Mouse (Mus musculus): ENCODE measurements around the gene Xylb. TPM values are rescaled to one million over a fixed set of nuclear protein-coding genes. Genes with fewer than 3 reads are reported as not detected.

The Xylb gene
- polyA plus RNA-seq, 1 experiment from 2014 or later: 8.2 TPM

DNA sequence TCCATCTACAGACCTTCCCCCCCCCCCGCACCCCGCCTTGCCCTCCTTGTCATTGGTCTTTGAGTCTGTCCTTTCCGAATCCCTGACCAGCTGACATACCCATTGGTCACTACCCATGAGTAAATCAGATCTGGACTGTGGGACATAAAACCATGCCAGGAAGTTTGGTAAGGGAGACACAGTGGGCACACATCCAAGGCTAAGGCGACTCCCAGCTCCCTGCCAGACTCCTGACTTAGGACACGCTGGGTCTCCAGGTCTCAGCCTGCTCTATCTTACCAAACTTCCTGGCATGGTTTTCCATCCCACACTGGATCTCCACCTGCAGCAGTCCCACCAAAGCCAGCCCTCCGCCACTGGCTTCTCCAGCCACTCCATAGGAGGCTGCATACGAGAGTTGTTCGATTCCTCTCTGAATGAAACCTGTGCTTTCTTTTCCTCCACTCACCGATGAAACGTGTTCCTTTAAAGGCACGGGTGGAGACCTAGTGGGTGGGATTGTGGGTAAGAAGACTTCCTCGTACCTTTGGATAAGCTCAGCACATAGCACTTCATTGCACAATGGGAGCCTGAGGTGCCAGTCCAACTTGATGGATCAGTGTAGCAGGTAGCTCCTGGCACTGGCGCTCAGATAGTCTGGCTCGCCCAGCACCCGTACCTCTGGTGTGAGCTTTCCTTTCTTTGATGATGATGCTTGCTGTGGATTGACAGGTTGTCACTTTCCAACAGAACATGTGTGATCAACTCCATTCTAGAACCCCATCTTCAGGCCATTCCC lies 26.8 kb upstream of the Xylb start:
- Histone ChIP-seq H3K9me3 (ENCODE audit: low read length) (no peaks in the 10 kb centered on the region), H3K27me3 (ENCODE audit: insufficient read depth, low read length) (no peaks in the 10 kb centered on the region), H3K4me2 (ENCODE audit: low read depth, low read length) (no peak overlapping the region), H3K36me3 (replicated peaks; ENCODE audit: insufficient read depth, low read length) (no peaks in the 10 kb centered on the region), H3K4me3 (ENCODE audit: low read depth, low read length) (no peak overlapping the region), H3K4me1 (ENCODE audit: insufficient read depth) (peaks cover 5% of the 10 kb centered on the region; the same call in 1 of the 2 replicates), H3K27ac (ENCODE audit: low read depth) (no peak overlapping the region), H3K9ac (replicated peaks) (no peak overlapping the region)
- ATAC-seq: no peak
- TF ChIP-seq CTCF (IDR thresholded peaks at IDR 0.05; ENCODE audit: low read depth) (no peak), EP300 (IDR thresholded peaks at IDR 0.05; ENCODE audit: low read depth) (no peak)
- 81% methylated on average over 15 of the region's 15 CpGs for WGBS (ENCODE audit: insufficient replicate concordance)
- no peak for DNase-seq

DNA sequence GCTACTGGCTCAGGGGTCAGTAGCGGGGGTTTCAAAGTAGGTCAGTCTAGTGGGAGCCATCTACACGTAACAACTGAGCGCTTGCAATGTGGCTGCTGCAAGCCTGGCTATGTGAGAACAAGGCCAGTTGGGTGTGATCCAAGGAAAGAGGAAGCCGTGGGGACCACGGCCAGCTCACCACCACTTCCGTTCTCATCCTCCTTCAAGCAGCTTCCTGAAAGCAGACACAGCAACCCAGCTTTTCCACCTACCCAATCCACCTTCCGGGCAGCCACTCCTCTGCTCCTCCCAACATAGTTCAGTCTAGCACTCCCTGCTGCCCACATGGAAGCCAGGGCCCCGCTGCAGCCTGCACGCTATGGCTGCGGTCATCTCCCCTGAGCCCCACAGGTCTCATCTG lies 22.9 kb upstream of the Xylb start:
- H3K9ac ChIP-seq (replicated peaks): no peak overlapping the region
- 19% methylated on average over 10 of the region's 10 CpGs for WGBS (ENCODE audit: insufficient replicate concordance)

DNA sequence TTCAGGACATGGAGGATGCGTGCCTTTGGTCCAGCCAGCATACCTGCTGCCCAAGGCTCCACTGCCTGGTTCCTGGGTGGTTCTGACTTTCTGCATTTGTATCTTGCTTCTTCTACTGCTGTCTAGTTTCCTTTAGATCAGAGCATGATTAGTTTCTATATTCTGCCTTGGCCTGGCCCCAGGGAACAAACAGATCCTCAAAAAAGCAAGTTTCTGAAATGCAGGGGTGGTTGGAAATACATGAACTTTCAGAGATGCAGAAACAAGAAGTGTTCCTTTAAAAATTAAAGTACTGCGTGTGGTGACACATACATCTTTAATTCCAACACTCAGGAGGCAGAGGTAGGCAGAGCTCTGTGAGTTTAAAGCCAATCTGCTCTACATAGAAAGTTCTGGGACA lies 22.3 kb upstream of the Xylb start:
- H3K4me1 ChIP-seq (ENCODE audit: insufficient read depth): peaks cover 18% of the 10 kb centered on the region
- ATAC-seq (no peak), DNase-seq (no peak)
- no peak overlapping the region for H3K4me3 ChIP-seq (ENCODE audit: low read depth, low read length)
- no peak overlapping the region for H3K9ac ChIP-seq (replicated peaks)
- H3K9me3 ChIP-seq (ENCODE audit: low read length): no peaks in the 10 kb centered on the region
- WGBS (ENCODE audit: insufficient replicate concordance): 70% methylated on average over 2 of the region's 2 CpGs
- peaks cover 16% of the 10 kb centered on the region; the same call in 1 of the 2 replicates for H3K36me3 ChIP-seq (replicated peaks; ENCODE audit: insufficient read depth, low read length)
- TF ChIP-seq CTCF (IDR thresholded peaks at IDR 0.05; ENCODE audit: low read depth) (no peak), EP300 (IDR thresholded peaks at IDR 0.05; ENCODE audit: low read depth) (no peak)
- peak overlapping the region; percentile 61; the same call in 1 of the 2 replicates for H3K27ac ChIP-seq (ENCODE audit: low read depth)
- H3K27me3 ChIP-seq (ENCODE audit: insufficient read depth, low read length): no peaks in the 10 kb centered on the region
- 0 out of 2 replicates have a peak overlapping the region, but pooled peaks have one; percentile 2 for H3K4me2 ChIP-seq (ENCODE audit: low read depth, low read length)

More for the DNA sequence above, 22.9 kb upstream of the Xylb start:
- H3K36me3 ChIP-seq (replicated peaks; ENCODE audit: insufficient read depth, low read length): peaks cover 16% of the 10 kb centered on the region; the same call in 1 of the 2 replicates
- peak overlapping the region; percentile 2; the same call in 1 of the 2 replicates for H3K4me2 ChIP-seq (ENCODE audit: low read depth, low read length)
- H3K9me3 ChIP-seq (ENCODE audit: low read length): no peaks in the 10 kb centered on the region
- no peak overlapping the region for H3K4me3 ChIP-seq (ENCODE audit: low read depth, low read length)
- peak; percentile 58 for ATAC-seq
- DNase-seq: peak; percentile 57
- TF ChIP-seq CTCF (IDR thresholded peaks at IDR 0.05; ENCODE audit: low read depth): no peak
- no peak; the same call in 1 of the 2 replicates for TF ChIP-seq EP300 (IDR thresholded peaks at IDR 0.05; ENCODE audit: low read depth)
- H3K27me3 ChIP-seq (ENCODE audit: insufficient read depth, low read length): no peaks in the 10 kb centered on the region
- H3K27ac ChIP-seq (ENCODE audit: low read depth): peak overlapping the region; percentile 61
- peaks cover 15% of the 10 kb centered on the region for H3K4me1 ChIP-seq (ENCODE audit: insufficient read depth)

DNA sequence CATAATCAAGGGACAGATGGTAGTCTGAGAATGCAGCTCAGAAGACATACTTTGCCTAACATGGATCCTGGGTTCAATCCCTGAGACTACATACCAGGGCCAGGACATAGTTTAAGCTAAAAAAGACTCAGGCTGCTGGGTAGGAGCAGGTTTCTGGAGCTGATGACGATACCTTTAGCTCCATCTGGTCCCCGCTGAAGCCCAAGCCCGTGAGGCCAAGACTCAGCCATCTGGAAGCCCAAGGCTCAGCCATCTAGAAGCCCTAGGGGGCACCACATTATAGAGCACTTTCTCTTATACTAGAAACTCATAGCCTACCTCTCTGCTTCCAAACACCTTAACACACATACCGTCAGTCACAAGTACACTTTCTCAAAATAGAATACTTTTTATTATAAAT lies 21.6 kb upstream of the Xylb start:
- WGBS (ENCODE audit: insufficient replicate concordance): 79% methylated on average over 4 of the region's 4 CpGs
- peaks cover 16% of the 10 kb centered on the region; the same call in 1 of the 2 replicates for H3K36me3 ChIP-seq (replicated peaks; ENCODE audit: insufficient read depth, low read length)
- DNase-seq (no peak), ATAC-seq (no peak)
- no peak overlapping the region for H3K9ac ChIP-seq (replicated peaks)
- no peak overlapping the region for H3K4me3 ChIP-seq (ENCODE audit: low read depth, low read length)
- H3K4me1 ChIP-seq (ENCODE audit: insufficient read depth): peaks cover 25% of the 10 kb centered on the region
- no peaks in the 10 kb centered on the region for H3K9me3 ChIP-seq (ENCODE audit: low read length)
- H3K27ac ChIP-seq (ENCODE audit: low read depth): 0 out of 2 replicates have a peak overlapping the region, but pooled peaks have one; percentile 61
- H3K4me2 ChIP-seq (ENCODE audit: low read depth, low read length): no peak overlapping the region
- H3K27me3 ChIP-seq (ENCODE audit: insufficient read depth, low read length): no peaks in the 10 kb centered on the region
- TF ChIP-seq EP300 (IDR thresholded peaks at IDR 0.05; ENCODE audit: low read depth) (no peak), CTCF (IDR thresholded peaks at IDR 0.05; ENCODE audit: low read depth) (no peak)

GRCm38 (mm10) chr9:119337842-119338241 lies 19.3 kb upstream of the Xylb start:
- Histone ChIP-seq H3K27ac (ENCODE audit: low read depth) (no peak overlapping the region), H3K27me3 (ENCODE audit: insufficient read depth, low read length) (no peaks in the 10 kb centered on the region), H3K4me1 (ENCODE audit: insufficient read depth) (peaks cover 33% of the 10 kb centered on the region), H3K4me2 (ENCODE audit: low read depth, low read length) (no peak overlapping the region), H3K4me3 (ENCODE audit: low read depth, low read length) (no peak overlapping the region), H3K9me3 (ENCODE audit: low read length) (no peaks in the 10 kb centered on the region), H3K36me3 (replicated peaks; ENCODE audit: insufficient read depth, low read length) (peaks cover 16% of the 10 kb centered on the region; the same call in 1 of the 2 replicates), H3K9ac (replicated peaks) (no peak overlapping the region)
- TF ChIP-seq CTCF (IDR thresholded peaks at IDR 0.05; ENCODE audit: low read depth): no peak
- TF ChIP-seq EP300 (IDR thresholded peaks at IDR 0.05; ENCODE audit: low read depth): no peak
- ATAC-seq (no peak), DNase-seq (no peak)
- 95% methylated on average over 14 of the region's 14 CpGs for WGBS (ENCODE audit: insufficient replicate concordance)

DNA sequence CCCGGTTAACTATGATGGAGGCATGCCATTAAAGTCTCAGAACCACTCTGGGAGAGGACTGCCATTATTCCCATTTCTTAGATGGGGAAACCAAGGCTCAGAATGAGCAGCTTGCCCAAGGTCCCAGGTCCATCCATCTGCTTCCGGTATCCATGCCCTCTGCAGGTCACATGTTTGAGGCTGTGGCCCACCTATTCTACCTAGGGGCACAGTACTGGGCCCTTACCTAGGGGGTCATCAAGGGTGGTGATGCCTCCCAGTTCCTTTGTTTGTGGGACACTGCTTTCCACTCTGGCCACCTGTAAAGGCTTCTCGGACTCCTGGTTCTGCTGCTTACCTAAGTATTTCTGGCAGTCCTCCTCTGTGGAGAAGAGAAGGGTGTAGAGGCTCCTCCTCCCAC lies 18.8 kb upstream of the Xylb start:
- no peak overlapping the region for H3K27ac ChIP-seq (ENCODE audit: low read depth)
- H3K27me3 ChIP-seq (ENCODE audit: insufficient read depth, low read length): no peaks in the 10 kb centered on the region
- no peak overlapping the region for H3K4me3 ChIP-seq (ENCODE audit: low read depth, low read length)
- ATAC-seq (no peak), DNase-seq (no peak)
- H3K9ac ChIP-seq (replicated peaks): no peak overlapping the region
- no peak overlapping the region for H3K4me2 ChIP-seq (ENCODE audit: low read depth, low read length)
- TF ChIP-seq CTCF (IDR thresholded peaks at IDR 0.05; ENCODE audit: low read depth) (no peak), EP300 (IDR thresholded peaks at IDR 0.05; ENCODE audit: low read depth) (no peak)
- H3K9me3 ChIP-seq (ENCODE audit: low read length): no peaks in the 10 kb centered on the region
- peaks cover 16% of the 10 kb centered on the region; the same call in 1 of the 2 replicates for H3K36me3 ChIP-seq (replicated peaks; ENCODE audit: insufficient read depth, low read length)
- 77% methylated on average over 3 of the region's 3 CpGs for WGBS (ENCODE audit: insufficient replicate concordance)
- H3K4me1 ChIP-seq (ENCODE audit: insufficient read depth): peaks cover 39% of the 10 kb centered on the region

Data from liver, postnatal 0 days (tissue).